Comparison of ENCODE assay signal across 8 mouse cellular contexts in the genomic region with DNA sequence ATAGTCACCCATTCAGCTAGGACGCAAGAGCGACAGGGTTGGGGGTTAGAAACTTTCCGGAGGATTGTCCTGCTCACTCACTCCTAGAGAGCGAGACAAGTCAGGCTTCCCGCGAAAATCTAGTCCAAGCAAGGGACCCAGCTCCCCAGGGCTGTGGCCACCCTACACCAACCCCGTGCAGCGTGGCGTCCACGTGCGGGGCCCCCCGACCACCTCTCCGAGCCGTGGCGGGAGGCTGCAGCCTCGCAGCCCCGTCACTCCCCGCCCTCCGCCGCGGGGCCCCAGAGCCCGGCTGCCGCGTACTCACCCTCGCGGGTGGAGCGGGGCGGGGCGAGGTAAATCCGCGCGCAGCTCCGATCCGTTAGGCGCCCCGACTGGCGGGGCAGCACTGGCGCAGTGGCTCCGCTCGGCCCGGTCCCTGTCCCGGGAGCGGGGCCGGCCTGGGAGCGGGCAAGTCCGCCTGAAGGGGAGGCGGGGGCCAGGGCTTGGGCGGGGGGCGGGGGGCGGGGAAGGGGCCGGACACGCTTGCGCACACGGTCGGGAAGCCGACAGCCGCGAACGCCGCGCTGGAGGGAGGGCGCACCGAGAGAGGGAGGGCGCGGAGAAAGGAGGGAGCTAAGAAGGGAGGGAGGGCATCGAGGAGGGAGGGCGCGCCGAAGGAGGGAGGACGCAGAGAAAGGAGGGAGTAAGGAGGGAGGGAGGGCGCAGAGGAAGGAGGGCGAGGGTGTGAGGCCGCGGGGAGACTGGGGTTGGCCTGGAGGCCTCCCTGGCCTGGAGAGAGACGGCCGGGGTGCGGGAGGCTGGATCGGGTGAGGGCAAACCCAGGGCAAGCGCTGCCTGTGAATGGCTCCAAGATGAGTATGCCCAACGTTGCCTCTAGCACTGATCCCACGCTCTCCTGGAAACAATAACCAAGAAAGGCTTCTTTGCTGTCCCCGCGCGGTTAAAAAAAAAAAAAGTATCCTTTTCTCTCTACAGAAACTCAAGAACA. TPM values are rescaled to one million over a fixed set of nuclear protein-coding genes. Genes with fewer than 3 reads are reported as not detected.
A peak's percentile ranks its signal among the peaks of the same experiment; 100 is the strongest.
DNase-seq lines count a peak whose midpoint lies in the region; ATAC-seq lines count a peak whose summit lies in the region.

No protein-coding gene starts in this region.

- peak overlapping the region; percentile 63 for H3K4me3 ChIP-seq in embryonic facial prominence, embryonic 15.5 days (replicated peaks)
- H3K4me3 ChIP-seq in heart, embryonic 10.5 days, result peak overlapping the region; percentile 82
- H3K4me3 ChIP-seq in kidney, embryonic 14.5 days (ENCODE audit: low read length), result peak overlapping the region; percentile 73
- H3K4me3 ChIP-seq in liver, embryonic 13.5 days (replicated peaks), result peak overlapping the region; percentile 72

- peak; percentile 85 for ATAC-seq in embryonic facial prominence, embryonic 15.5 days (ENCODE audit: insufficient number of reproducible peaks, low FRiP score, low TSS enrichment, low read depth)
- peak; percentile 90 for ATAC-seq in kidney, embryonic 14.5 days (ENCODE audit: low FRiP score, low TSS enrichment)
- ATAC-seq in liver, embryonic 13.5 days (ENCODE audit: low read depth), result peak; percentile 87

- H3K9me3 ChIP-seq in embryonic facial prominence, embryonic 15.5 days (replicated peaks), result no peaks in the 10 kb centered on the region
- no peaks in the 10 kb centered on the region for H3K9me3 ChIP-seq in heart, embryonic 10.5 days
- no peaks in the 10 kb centered on the region for H3K9me3 ChIP-seq in kidney, embryonic 14.5 days (ENCODE audit: control insufficient read depth, low read length)
- H3K9me3 ChIP-seq in liver, embryonic 13.5 days (replicated peaks), result no peaks in the 10 kb centered on the region

- H3K27ac ChIP-seq in embryonic facial prominence, embryonic 15.5 days (replicated peaks), result peak overlapping the region; percentile 92
- peak overlapping the region; percentile 93 for H3K27ac ChIP-seq in heart, embryonic 10.5 days
- H3K27ac ChIP-seq in kidney, embryonic 14.5 days (ENCODE audit: low read depth, low read length), result peak overlapping the region; percentile 82
- H3K27ac ChIP-seq in liver, embryonic 13.5 days, result peak overlapping the region; percentile 96

- H3K36me3 ChIP-seq in embryonic facial prominence, embryonic 15.5 days, result 0 out of 2 replicates have a peak, but pooled peaks cover 6% of the 10 kb centered on the region
- peaks cover 7% of the 10 kb centered on the region; the same call in 1 of the 2 replicates for H3K36me3 ChIP-seq in heart, embryonic 10.5 days
- H3K36me3 ChIP-seq in kidney, embryonic 14.5 days (ENCODE audit: control insufficient read depth, insufficient read depth, low read length), result no peaks in the 10 kb centered on the region; the same call in 1 of the 2 replicates
- H3K36me3 ChIP-seq in liver, embryonic 13.5 days, result peaks cover 52% of the 10 kb centered on the region
- H3K36me3 ChIP-seq in splenic B cell, adult 2 months (ENCODE audit: control insufficient read depth, insufficient read depth, low read length, poor library complexity, severe bottlenecking), result no peaks in the 10 kb centered on the region

- WGBS in embryonic facial prominence, embryonic 15.5 days, result under 1% methylated on average over 79 of the region's 84 CpGs
- WGBS in heart, embryonic 10.5 days, result under 1% methylated on average over 64 of the region's 84 CpGs
- 1% methylated on average over 72 of the region's 84 CpGs for WGBS in kidney, embryonic 14.5 days
- WGBS in liver, embryonic 13.5 days (ENCODE audit: insufficient replicate concordance), result under 1% methylated on average over 80 of the region's 84 CpGs

- peak overlapping the region; percentile 67 for H3K9ac ChIP-seq in embryonic facial prominence, embryonic 15.5 days
- peak overlapping the region; percentile 82 for H3K9ac ChIP-seq in kidney, embryonic 14.5 days (ENCODE audit: low read depth, low read length)
- peak overlapping the region; percentile 88 for H3K9ac ChIP-seq in liver, embryonic 13.5 days

- peak; percentile 90 for DNase-seq in CD4-positive, CD25-positive, alpha-beta regulatory T cell, adult 2 months (ENCODE audit: low read depth, low spot score)
- peak; percentile 92 for DNase-seq in brain, adult 2 months (ENCODE audit: low read depth, low spot score)
- DNase-seq in heart, embryonic 10.5 days (ENCODE audit: low spot score), result peak; percentile 93
- peak; percentile 77 for DNase-seq in liver, embryonic 13.5 days
- peak; percentile 72 to 79 for DNase-seq in natural killer cell, adult 2 months (ENCODE audit: low spot score in 2 of 2)
- peak; percentile 66 for DNase-seq in splenic B cell, adult 2 months (ENCODE audit: low read depth, low spot score)

- peak overlapping the region; percentile 77 for H3K4me2 ChIP-seq in embryonic facial prominence, embryonic 15.5 days (replicated peaks)
- peak overlapping the region; percentile 63 for H3K4me2 ChIP-seq in kidney, embryonic 14.5 days (replicated peaks; ENCODE audit: low read depth, low read length)
- H3K4me2 ChIP-seq in liver, embryonic 13.5 days, result peak overlapping the region; percentile 95

- H3K4me1 ChIP-seq in embryonic facial prominence, embryonic 15.5 days, result peaks cover 49% of the 10 kb centered on the region
- H3K4me1 ChIP-seq in heart, embryonic 10.5 days, result peaks cover 42% of the 10 kb centered on the region
- peaks cover 22% of the 10 kb centered on the region for H3K4me1 ChIP-seq in kidney, embryonic 14.5 days (ENCODE audit: control insufficient read depth, insufficient read depth, low read length)
- H3K4me1 ChIP-seq in liver, embryonic 13.5 days (replicated peaks), result peaks cover 91% of the 10 kb centered on the region

- H3K27me3 ChIP-seq in embryonic facial prominence, embryonic 15.5 days, result no peaks in the 10 kb centered on the region
- no peaks in the 10 kb centered on the region for H3K27me3 ChIP-seq in heart, embryonic 10.5 days (ENCODE audit: insufficient read depth, poor library complexity, severe bottlenecking)
- H3K27me3 ChIP-seq in kidney, embryonic 14.5 days (ENCODE audit: control insufficient read depth, insufficient read depth, low read length), result no peaks in the 10 kb centered on the region
- no peaks in the 10 kb centered on the region for H3K27me3 ChIP-seq in liver, embryonic 13.5 days
- H3K27me3 ChIP-seq in splenic B cell, adult 2 months (ENCODE audit: control insufficient read depth, insufficient read depth, low read length, poor library complexity, severe bottlenecking), result no peaks in the 10 kb centered on the region

RNA-seq across cellular contexts. Expression of gene St3gal4, which starts 2.4 kb away (rescaled TPM):
- polyA plus RNA-seq in embryonic facial prominence, embryonic 15.5 days (2015; fragmentation: Nextera tagmentation; extraction: Ambion mirVana), result 42.8 and 47.3 TPM in 2 replicates
- 16.0 and 18.4 TPM in 2 replicates for polyA plus RNA-seq in heart, embryonic 10.5 days (2016; fragmentation: Nextera tagmentation; extraction: Ambion mirVana)
- 14.2 and 19.1 TPM in 2 replicates for polyA plus RNA-seq in kidney, embryonic 14.5 days (2014; fragmentation: Nextera tagmentation; extraction: Ambion mirVana)
- 24.1 and 26.1 TPM in 2 replicates for polyA plus RNA-seq in liver, embryonic 13.5 days (2015; fragmentation: Nextera tagmentation; extraction: Ambion mirVana)

RNA-seq across cellular contexts. Expression of gene Dcps, which starts 59.2 kb away (rescaled TPM):
- polyA plus RNA-seq in embryonic facial prominence, embryonic 15.5 days (2015; fragmentation: Nextera tagmentation; extraction: Ambion mirVana), result 63.7 and 70.0 TPM in 2 replicates
- polyA plus RNA-seq in heart, embryonic 10.5 days (2016; fragmentation: Nextera tagmentation; extraction: Ambion mirVana), result 74.8 and 81.9 TPM in 2 replicates
- polyA plus RNA-seq in kidney, embryonic 14.5 days (2014; fragmentation: Nextera tagmentation; extraction: Ambion mirVana), result 93.1 and 99.9 TPM in 2 replicates
- polyA plus RNA-seq in liver, embryonic 13.5 days (2015; fragmentation: Nextera tagmentation; extraction: Ambion mirVana), result 58.6 and 62.9 TPM in 2 replicates

Comparison
In these comparisons a context has a peak if more than half of its experiments do, and no peak if none do; other contexts are left out.
1. Peak in every context shown above with its lines: DNase-seq, ATAC-seq, H3K4me3 ChIP-seq and H3K27ac ChIP-seq.